Comparison of ENCODE assay signal across 7 mouse cellular contexts in genomic region chr4:124936613-124937471, GRCm38 (mm10). TPM values are rescaled to one million over a fixed set of nuclear protein-coding genes. Genes with fewer than 3 reads are reported as not detected.
DNase-seq lines count a peak whose midpoint lies in the region; ATAC-seq lines count a peak whose summit lies in the region.

9930104L06Rik (plus strand) TSS chr4:124937048.

- peak within 1 kb of the TSS; percentile 80 for H3K9ac ChIP-seq in embryonic facial prominence, embryonic 11.5 days (replicated peaks; ENCODE audit: low read length)
- peak within 1 kb of the TSS; percentile 80 for H3K9ac ChIP-seq in midbrain, embryonic 13.5 days (replicated peaks)

- no peaks in the 10 kb centered on the region; the same call in 1 of the 2 replicates for H3K36me3 ChIP-seq in embryonic facial prominence, embryonic 11.5 days (replicated peaks; ENCODE audit: control insufficient read depth, insufficient read depth, low read depth, low read length)
- H3K36me3 ChIP-seq in limb, embryonic 10.5 days: peaks cover 38% of the 10 kb centered on the region
- peaks cover 30% of the 10 kb centered on the region for H3K36me3 ChIP-seq in midbrain, embryonic 13.5 days

- H3K4me2 ChIP-seq in embryonic facial prominence, embryonic 11.5 days (ENCODE audit: low read depth, low read length): peak within 1 kb of the TSS; percentile 71
- H3K4me2 ChIP-seq in midbrain, embryonic 13.5 days (replicated peaks): peak within 1 kb of the TSS; percentile 90

- H3K4me3 ChIP-seq in embryonic facial prominence, embryonic 11.5 days (ENCODE audit: low read depth, low read length): peak within 1 kb of the TSS; percentile 79
- H3K4me3 ChIP-seq in limb, embryonic 10.5 days: peak within 1 kb of the TSS; percentile 93
- peak within 1 kb of the TSS; percentile 84 for H3K4me3 ChIP-seq in midbrain, embryonic 13.5 days (replicated peaks)

- H3K4me1 ChIP-seq in embryonic facial prominence, embryonic 11.5 days (ENCODE audit: control insufficient read depth, insufficient read depth, low read length): no peaks in the 10 kb centered on the region
- peaks cover 29% of the 10 kb centered on the region for H3K4me1 ChIP-seq in limb, embryonic 10.5 days
- H3K4me1 ChIP-seq in midbrain, embryonic 13.5 days (replicated peaks): peaks cover 23% of the 10 kb centered on the region

- no peak within 1 kb of the TSS for H3K27ac ChIP-seq in embryonic facial prominence, embryonic 11.5 days (replicated peaks; ENCODE audit: low read depth, low read length)
- peak within 1 kb of the TSS; percentile 92 for H3K27ac ChIP-seq in limb, embryonic 10.5 days
- H3K27ac ChIP-seq in midbrain, embryonic 13.5 days: no peak within 1 kb of the TSS

- no peaks in the 10 kb centered on the region for H3K9me3 ChIP-seq in embryonic facial prominence, embryonic 11.5 days (replicated peaks; ENCODE audit: control insufficient read depth, low read length)
- H3K9me3 ChIP-seq in limb, embryonic 10.5 days (replicated peaks): no peaks in the 10 kb centered on the region
- H3K9me3 ChIP-seq in midbrain, embryonic 13.5 days: no peaks in the 10 kb centered on the region

- WGBS in embryonic facial prominence, embryonic 11.5 days: under 1% methylated on average over 52 of the region's 52 CpGs
- WGBS in limb, embryonic 10.5 days: under 1% methylated on average over 52 of the region's 52 CpGs
- WGBS in midbrain, embryonic 13.5 days: under 1% methylated on average over 52 of the region's 52 CpGs

- peak; percentile 95 for DNase-seq in adrenal gland, postnatal 14 days
- peak; percentile 99 for DNase-seq in embryonic facial prominence, embryonic 11.5 days (ENCODE audit: low spot score)
- peak; percentile 95 for DNase-seq in kidney, adult 11 months
- peak; percentile 93 for DNase-seq in limb, embryonic 10.5 days (ENCODE audit: low spot score)
- peak; percentile 88 for DNase-seq in spleen, adult 12 weeks (ENCODE audit: low spot score)

- H3K27me3 ChIP-seq in embryonic facial prominence, embryonic 11.5 days (ENCODE audit: control insufficient read depth, insufficient read depth, low read length): no peaks in the 10 kb centered on the region
- no peaks in the 10 kb centered on the region for H3K27me3 ChIP-seq in limb, embryonic 10.5 days (ENCODE audit: low read depth, poor library complexity, severe bottlenecking)
- H3K27me3 ChIP-seq in midbrain, embryonic 13.5 days: no peaks in the 10 kb centered on the region

- ATAC-seq in embryonic facial prominence, embryonic 11.5 days (replicated peaks; ENCODE audit: insufficient number of reproducible peaks, low FRiP score, low TSS enrichment, low read depth): peak; percentile 97
- peak; percentile 97 for ATAC-seq in granulocyte monocyte progenitor cell, adult 5-6 weeks (replicated peaks; ENCODE audit: poor library complexity, severe bottlenecking)
- ATAC-seq in midbrain, embryonic 13.5 days: peak; percentile 100

RNA-seq across cellular contexts. Expression of gene 9930104L06Rik, which starts in this region (rescaled TPM):
- 12.9 and 13.4 TPM in 2 replicates for total RNA-seq in adrenal gland, postnatal 14 days (2021)
- 3.8 and 5.5 TPM in 2 replicates for polyA plus RNA-seq in embryonic facial prominence, embryonic 11.5 days (2014; fragmentation: Nextera tagmentation; extraction: Ambion mirVana)
- total RNA-seq in granulocyte monocyte progenitor cell, adult 5-6 weeks (2014; fragmentation: Nextera tagmentation): 6.9 and 14.1 TPM in 2 replicates
- total RNA-seq in granulocyte monocyte progenitor cell, adult 5-6 weeks (2017): 6.3 and 10.5 TPM in 2 replicates
- 14.6 and 17.0 TPM in 2 replicates for polyA plus RNA-seq in limb, embryonic 10.5 days (2016; fragmentation: Nextera tagmentation; extraction: Ambion mirVana)
- polyA plus RNA-seq in midbrain, embryonic 13.5 days (2015; fragmentation: Nextera tagmentation; extraction: Ambion mirVana): 14.8 and 21.6 TPM in 2 replicates
